Mouse (Mus musculus) adipocyte (in vitro differentiated cells): ENCODE measurements around the gene Clstn2.

Source experiments
- DNase-seq: peaks from one replicate; pipeline ENCODE4 v3.0.0-alpha.2; 2016; ENCODE audit warnings: low spot score

Gene Clstn2

DNA sequence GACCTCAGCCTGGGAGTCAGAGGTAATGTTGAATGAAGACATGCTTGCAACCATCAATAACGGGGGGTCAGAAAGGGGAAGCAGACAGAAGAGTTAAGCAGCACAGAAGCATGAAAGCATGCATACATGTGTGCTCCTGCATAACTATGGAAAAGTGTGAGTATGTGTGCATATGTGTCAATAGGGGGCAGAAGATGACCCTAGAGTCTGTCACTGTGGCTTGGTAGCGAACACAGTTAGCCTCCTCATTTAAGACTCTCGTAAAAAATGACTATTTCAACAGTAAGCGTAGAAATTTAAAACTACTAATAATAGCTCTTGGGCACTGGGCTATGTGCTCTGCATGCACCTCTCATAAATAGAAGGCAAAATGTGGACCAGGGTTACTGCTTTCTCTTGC is 573.2 kb downstream of the Clstn2 start:
- DNase-seq, result no peak

DNA sequence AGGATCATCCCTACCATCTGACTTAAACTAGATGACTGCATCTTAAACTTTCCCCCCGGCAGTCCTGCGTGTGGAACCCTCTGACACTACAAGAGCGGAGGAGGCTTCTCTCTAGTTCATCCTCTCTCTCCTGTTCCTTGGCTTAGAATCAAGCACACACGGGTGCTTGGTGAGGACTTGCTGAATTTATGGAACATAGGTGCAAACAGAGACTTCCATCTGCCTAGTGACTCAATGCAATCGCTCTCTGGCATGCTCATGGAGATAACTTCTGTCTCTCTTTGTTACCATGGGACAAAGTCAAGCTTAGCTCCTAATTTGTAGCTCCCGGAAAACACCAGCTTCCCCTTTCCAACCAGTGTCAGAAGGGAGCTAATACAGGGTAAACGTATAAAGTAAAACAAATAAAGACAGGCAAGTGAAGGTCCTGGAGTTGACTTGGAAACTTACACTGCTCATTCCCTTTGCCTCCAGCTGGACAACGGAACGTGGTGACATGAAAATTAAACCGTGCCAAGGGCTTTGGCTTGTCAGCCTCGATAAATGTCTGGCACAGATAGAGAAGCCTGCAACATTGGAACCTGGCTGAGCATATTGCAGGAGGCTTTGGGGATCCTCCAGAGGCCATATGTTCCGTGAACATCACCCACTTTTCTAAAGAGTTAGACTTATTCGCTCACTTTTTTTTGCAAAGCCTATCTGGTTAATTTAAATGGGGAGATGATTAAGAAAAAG is 583.5 kb downstream of the Clstn2 start:
- no peak for DNase-seq

DNA sequence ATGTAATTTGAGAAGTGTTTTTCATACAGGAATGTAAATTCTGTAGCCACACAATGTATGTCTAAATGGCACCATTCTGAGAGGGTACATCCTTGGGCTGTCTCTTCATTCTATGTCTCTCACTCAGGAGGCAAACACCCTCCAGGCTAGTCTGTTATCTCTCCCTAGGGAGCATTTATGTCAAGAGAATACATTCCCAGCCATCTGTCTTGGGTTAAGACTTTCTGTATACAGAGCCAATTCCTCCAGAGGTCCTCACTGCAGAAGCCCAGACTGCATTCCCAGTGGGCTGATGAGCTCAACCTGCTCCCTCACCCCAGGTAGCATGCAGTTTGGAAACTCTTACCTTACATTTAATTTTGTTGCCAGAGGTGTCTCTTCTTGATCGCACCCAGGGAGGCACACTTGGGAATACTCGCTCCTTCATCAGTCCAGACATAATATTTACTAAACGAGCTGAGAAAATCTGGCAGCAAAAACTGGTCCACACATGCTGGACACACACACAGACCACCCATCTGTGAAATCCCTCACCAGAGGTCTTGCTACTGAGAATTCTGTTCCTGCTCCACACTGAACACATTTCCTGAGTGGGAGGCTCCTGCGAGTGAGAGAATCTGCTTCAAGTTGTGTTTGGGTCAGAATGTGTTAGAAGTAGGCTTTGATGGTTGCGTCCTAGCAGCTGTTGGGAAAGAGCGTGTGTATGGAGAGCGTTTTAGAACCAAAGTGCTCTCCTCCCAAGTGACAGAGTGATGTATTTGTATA is 592.9 kb downstream of the Clstn2 start:
- no peak for DNase-seq

DNA sequence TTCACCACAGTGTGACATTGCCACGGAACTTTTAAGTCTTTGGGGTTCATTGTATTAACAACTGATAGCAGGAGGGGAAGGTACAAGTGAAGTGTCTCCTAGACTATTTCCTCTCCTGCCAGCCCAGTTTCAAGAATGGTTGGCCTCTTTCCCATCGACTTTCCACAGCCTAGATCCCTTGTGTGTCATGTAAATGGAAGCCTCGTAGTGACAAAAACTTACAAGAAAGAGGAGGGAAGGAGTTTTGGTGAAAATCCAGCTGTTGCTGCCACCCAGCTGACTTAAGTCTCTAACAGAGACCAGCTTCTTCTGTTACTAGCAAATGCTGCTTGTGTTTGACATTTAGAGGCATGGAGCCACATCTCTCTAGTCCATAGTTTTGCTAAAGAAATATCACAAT is 598.3 kb downstream of the Clstn2 start:
- DNase-seq, result no peak

DNA sequence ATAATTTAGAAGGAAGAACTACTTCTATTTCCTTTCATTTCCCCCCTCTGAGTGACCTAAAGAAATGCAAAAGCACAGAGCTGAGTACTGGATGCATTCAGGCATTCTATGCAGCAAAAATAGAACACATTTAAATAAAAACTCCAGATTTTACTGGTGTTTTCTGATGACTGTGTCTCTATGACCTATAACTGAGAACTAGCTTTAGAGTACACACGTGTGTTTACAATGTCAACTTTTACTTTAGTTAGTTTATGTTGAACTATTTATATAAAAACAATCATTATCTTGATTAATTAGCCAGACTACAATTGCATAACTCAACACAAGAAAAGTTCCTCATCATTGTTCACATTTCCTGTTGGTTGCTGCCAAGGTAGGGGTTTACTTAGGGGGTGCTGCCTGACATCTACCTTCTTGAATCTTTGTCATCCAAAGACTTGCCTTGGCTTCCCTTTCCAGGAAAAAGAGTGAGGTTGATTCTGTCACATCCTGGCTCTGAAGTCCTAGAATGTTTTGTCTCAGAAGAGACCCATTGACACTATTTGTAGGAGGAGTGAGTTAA is 603.0 kb downstream of the Clstn2 start:
- DNase-seq, result no peak

DNA sequence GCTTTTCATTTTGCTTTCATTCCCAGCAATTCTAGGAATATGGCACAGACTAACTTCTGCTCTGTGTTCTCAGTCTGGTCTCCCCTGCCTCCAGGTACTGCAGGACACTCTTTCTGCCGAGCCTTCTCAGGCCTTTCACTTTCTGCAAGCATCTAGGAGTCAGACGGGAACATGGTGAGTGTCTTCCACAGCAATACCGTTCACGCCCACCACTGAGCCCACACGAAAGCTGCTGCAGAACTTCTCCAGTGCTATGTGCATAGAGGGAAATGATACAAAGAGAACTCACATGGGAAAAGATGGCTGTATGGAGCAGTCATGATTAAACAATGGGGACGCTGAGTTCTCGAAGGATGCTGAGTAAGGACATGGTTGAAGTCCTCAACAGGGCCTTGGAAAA is 604.9 kb downstream of the Clstn2 start:
- DNase-seq, result no peak

DNA sequence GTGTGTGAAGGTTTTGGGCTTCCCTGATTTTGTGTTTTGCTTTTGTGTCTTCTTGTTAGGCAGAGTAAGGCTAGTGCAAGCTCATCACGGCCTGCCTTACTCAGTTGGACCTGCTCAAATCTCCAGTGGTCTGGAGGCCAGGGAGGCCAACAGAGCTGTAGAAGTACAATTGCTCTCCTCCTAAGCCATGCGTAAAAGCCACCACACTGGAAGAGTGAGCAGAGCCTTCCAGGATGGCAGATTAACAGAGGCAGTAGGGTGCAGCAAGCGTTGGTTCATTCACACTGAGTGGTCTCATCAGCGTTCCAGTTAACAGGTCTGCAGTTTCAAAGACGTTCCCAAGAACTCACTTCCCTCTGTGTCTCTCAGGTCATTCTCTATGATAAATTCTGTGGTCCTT is 612.1 kb downstream of the Clstn2 start:
- DNase-seq, result no peak

DNA sequence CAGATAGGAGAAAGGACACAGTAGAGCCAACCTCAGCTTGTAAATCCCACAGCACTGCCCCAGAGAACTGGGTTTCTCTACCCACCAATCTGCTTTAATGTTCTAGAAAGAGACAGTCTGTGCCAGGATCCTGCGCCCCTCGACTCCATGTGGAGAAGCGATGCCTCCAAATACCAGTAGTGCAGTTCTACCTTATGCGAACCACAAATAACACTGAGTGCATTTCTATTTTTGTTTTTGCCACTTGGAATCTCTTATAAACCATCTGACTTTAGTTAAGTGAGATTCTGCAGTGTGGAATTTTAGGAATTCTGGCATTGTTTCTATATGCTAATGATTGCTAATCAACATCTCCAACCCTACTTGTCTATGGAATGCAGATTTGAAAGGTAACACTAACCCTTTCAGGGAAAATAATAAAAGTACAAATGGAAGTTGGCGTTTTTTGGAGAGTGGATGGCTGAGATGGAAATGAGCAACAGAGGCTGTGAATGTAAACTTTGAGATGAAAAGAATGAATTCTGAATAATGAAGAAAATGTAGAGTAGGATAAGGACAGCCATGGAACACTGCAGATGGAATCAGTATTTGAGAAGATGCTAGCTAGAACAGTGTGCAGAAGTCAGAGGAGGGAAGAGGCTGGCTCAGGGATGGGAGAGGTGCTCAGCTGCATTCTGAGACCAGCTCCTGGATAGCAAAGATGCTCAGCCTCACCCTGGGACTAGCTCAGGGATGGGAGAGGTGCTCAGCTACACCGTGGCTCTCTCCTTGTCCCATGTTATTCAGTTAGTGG is 617.9 kb downstream of the Clstn2 start:
- DNase-seq, result no peak

DNA sequence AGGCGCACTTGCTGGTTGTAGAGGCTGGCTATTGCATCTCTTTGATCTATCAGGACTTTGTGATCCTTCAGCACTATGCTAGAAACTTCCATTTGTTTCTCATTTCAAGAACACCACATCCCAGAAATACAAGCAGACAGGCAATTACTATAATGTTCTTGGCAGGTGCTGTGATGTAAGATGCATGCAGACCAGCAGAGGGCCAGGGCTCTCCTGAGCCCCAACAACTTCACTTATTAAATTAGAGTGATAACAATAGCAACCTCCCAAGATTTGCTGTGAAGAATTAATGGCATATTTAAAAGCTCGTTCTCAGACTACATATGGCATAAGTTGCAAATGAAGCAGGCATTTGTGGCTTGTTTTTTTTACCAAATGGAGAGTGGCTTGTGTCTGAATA is 624.8 kb downstream of the Clstn2 start:
- no peak for DNase-seq
